Mouse (Mus musculus) layer of hippocampus, postnatal 25 days (tissue): Measurements from ENCODE around the gene Jaml. TPM values are rescaled to one million over a fixed set of nuclear protein-coding genes. Genes with fewer than 3 reads are reported as not detected.

Experiments
- DNase-seq, 2 experiments: peaks; one replicate each; pipeline ENCODE4 v3.0.0; 2022; ENCODE audit warnings: mixed read lengths in 2 of 2, low spot score in 1 of 2; ENCODE audit errors: extremely low spot score in 1 of 2
- total RNA-seq, 2 experiments: library from RNA; stranded (reverse); gene quantifications; 2 replicates each; pipeline ENCODE4 v1.2.3; 2021

Gene Jaml
- total RNA-seq, 2 experiments from 2014 or later, result 0.32 TPM; not detected in 1

DNA sequence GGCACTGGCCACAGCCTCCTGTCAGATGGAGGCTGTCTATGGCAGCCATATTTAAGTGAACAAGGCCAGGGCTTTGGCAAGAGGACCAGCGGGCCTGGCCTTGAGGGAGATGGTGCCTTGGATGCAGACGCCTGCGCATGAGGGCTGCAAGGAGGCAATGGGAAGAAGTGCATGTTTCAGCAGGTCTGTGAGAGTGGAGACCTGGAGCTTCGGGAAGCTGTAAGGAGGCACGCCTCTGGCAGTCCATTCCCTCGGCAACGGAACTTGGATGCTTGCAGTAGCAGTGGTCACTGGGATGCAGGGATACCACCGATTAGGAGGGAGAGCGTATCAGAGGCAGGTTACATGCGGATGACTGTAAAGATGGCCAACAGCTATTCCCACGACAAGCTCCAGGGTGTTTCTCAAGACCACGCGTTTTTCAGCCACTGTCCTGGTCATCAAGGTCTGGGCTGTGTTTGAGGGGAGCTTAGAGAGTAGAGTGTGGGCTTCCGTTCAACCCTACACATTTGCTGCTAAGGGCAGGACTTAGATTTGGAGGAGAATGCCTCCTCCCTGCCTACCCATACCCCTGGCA, 41.1 kb downstream of the Jaml start:
- DNase-seq, result no peak

DNA sequence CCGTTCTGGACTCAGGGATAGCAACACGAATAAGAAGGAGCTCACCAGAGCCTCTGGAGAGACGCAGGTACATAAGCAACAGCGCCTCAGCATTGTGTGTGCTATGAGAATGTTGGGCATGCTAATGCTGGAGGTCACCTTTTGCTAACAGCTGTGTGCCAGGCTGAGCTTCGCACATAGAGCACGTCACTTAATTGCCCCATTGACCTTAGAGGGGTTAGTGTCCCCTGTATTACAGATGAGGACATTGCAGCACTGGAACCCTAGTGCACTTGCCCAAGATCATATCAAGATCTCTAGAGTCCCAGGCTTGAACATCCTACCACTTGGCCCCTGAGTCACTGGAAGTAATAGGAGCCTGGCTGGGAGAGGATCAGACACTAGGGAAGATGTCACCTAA, 41.6 kb downstream of the Jaml start:
- no peak for DNase-seq

DNA sequence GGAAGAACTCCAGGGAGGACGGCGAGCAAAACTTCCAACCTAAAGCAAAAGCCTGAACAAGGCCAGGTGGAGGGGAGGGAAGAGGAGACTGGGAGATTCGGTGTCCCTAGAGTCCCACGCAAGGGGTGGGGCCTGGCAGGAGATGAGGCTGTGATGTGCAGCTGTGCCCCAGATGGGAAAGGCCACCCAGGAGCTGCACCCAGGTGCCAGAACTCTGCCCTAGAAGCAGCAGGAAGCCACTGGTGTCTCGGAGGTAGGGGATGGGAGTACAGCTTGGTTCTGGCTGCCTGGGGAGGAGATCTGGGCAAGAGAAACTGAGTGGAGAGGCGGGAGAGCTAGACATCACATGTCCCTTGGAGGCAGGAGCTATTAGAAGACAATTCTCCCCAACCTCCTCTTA, 42.0 kb downstream of the Jaml start:
- DNase-seq, result no peak

DNA sequence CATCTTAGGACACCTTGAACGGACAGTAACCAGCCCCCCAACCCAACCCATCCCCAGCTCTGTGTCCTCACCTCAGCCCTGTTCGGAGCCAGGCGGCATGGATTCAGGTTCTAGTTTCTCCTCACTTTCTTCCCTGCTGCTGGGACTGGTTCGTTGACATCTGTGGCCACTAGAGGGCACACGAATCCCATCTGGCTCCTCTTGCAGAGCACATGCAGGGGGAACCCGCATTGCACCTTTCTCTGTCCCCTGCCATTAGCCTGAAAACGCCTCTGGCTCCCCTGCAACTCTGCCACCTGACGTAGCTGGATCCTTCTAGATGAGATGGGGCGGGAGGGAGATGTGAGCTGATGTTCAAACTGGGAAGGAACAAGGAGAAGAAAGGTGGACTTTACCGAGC, 42.8 kb downstream of the Jaml start:
- DNase-seq, result peak; percentile 66 to 71

DNA sequence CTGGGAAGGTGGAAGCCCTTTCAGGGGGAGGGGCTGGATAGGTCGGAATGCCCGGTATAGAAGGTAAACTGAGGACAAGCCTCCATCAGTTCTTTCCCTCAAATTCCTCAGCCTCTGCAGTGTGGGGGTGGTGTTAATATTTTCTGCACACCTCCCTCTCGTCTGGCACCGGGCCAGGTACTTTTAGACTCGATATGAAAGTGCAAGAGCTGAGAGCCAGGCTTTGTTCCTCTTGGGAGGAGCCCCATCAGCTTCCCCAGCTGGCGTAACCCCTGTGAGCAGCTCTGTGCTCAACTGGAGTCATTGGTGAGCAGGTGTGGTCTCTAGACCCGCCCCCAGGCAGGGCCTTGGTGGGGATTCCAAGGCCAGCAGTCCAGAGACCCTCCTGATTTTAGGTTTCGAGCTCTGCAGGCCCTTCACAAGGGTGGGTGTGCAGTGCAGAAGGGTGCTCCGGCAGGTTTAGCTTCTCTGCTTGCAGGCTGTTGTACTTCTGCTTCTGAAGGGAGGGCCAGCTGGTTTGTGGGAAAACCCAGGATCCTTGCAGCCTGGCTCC, 43.3 kb downstream of the Jaml start:
- DNase-seq, result peak; percentile 50 to 68

DNA sequence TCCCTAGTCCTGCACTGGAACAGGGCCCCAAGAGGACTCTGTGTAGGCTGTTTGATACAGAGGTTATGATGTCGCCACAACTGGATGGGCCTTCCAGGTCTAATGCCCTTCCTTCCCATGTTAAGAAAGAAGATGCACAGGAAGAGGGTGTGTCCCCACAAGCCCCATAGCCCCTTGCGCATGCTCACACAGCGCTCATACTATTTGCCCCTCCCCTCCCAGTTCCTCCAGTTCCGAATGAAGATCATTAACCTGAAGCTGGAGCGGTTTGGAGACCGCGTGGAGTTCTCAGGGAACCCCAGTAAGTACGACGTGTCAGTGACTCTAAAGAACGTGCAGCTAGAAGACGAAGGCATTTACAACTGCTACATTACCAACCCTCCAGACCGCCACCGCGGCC, 46.2 kb downstream of the Jaml start:
- no peak for DNase-seq

DNA sequence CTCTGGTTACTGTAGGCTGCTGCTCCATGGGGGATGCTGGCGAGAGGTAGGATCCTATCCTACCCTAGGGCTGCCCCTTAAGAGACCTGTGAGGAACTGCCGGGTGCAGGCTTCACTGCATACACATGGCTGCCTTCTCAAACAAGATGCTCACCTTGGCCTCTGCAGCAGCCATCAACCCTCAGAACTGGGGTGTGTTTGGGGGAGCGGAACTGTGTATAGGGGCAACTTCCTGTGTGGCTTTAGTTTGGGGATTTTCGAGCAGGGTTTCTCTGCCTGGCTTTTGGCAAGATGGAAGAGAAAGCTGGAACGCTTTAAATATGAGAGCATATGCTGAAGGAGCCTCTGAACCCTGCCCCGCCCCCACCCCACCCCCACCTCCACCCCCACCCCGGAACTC, 48.0 kb downstream of the Jaml start:
- no peak for DNase-seq

DNA sequence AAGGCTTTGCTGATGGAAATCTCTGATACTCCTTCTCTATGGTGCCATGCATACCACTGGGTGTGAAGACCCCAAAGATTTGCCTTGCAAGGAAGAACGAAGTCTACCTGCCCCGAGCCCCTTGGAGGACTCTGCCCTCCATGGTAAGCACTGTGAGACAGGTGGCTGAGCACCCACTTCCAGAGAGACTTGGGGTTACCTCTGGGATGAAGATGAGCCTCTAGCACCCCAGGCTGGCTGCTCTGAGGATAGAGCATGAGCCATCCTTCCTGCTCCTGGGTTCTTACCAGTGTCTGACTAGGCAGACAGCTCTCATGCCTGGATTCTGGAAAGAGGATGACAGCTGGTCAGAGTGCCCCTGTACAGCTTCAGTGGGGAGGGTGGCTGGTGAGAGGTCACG, 51.1 kb downstream of the Jaml start:
- no peak for DNase-seq

DNA sequence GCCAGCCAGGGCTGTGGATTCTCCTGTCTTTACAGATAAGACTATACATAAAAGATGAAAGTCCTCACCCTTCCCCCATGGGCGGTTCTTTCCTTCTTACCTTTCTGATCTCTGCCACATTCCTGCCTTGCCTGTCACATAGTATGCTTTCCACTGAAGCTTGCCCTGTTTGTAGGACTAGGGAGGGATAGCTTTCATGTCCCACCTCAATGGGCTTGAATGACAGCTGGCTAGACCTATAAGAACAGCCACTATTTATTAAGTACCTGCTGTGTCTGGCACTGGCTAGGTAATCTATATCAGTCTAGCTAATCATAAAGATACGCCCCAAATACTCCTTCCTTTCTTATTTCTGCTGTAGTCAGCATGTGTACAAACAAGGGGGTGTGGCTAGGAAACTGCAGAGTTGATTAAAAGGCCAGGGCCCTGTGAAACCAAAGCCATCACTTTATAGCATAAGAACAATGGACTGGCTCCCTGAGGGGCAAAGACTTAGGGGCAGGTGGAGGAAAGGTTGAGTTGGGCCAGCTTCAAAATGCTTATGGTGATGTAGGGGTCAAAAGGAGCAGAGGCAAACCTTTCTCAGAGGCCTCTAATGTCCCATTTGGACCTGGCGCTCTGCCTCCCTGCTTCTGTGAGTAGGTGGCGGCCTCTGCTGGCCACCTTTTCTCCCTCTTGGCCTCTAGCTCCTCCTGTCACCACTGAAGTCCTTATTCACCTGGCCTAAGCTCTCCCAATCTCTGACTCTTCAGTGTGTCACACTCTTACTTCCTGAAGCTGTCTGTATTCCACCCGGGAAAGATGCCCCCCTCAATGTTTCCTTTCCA, 54.7 kb downstream of the Jaml start:
- no peak for DNase-seq

DNA sequence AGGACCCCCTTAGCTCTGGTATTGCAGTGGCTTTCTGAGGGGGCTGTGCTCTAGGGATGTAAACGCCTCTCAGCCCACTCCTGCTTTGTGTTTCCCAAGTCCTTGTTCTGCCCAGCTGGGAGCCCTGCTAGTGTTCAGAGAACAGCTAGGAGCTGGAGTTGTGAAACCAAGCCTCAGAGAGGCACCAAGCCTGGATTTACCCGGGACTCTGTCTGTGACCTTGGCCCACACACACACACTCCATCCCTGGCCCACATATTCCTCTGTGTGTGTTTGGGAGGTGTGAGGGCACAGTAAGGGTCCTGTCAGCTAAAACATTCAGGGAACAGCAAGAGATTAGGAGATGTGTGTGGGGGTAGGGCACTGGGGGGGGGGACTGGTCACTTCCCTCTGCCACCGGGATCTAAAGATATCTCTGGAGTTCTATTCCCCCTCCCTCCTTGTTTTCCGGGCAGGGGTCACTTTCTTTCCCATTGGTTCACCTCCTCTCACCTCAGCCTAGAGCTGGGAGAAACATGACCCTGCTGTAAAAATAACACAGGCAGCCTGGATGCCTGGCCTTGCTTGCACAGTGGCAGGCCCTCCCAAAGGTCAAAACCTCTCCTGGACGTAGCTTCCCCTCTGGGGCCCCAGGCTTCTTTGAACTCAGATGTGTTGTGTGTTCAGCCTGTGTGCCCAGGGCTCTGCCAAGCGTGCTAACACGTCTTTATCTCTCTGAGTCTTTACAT, 57.6 kb downstream of the Jaml start:
- DNase-seq, result no peak

DNA sequence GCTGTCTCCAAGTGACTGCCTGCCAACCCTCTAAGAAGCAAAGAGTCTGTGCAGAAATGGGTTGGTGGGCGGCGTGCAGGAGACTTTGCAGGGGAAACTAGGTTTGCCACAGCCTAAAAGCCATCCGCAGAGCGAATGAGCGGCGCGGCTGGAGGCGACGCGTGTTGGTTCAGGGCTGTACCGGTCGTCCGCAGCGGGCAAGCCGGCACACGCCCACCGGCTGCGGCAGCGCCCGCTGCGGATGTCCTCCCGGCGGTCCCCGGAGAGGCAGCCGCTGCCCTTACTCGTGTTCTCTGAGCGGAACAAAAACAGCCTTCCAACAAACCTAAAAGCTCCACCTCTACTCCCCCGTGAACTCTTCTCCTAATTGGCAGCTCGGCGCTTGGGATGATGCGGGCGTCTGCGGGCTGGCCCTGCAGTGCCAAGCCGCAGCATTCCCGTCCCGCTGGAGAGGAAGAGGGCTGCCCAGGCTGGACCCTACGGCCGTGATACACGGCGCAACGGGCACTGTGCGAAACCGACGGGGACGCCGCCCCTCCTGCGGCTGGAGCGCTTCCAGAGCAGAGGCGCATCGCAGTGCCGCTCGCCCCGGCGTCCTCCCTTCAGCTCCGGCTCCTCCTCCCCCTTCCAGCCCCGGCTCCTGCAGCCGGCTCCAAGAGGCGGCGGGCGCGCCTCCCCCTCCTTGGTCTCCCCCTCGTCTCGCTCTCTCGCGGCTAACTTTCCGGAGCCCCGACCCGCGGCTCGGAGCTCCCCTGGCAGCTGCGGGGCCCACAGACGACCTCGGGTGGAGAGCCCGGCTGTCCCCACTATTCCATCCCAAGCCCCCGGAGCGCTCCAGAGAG, 59.4 kb downstream of the Jaml start, which contains the start of gene Scn4b:
Gene Scn4b (plus strand): TSS at position 205 of the 842 bp plus-strand sequence.
- no peak for DNase-seq

DNA sequence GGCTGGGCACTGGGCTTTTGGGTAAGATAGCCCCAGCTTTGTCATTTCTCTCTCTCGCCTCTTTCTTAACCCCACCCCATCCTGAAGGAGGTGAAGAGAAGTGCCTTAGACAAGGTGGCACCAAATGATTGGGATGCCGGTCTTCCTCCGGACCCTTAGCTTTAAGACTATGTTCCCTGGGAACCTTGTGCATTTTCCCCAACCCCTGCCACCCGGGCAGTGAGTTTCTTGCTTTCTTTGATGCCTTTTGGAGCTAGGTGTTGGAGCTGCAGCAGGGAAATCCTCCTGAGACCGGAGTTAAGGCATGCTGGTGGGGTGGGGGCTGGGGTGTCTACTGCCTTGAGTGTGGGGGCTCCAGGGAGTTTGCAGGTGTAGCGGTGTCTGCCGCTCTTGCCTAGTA, 60.1 kb downstream of the Jaml start:
- DNase-seq, result no peak

DNA sequence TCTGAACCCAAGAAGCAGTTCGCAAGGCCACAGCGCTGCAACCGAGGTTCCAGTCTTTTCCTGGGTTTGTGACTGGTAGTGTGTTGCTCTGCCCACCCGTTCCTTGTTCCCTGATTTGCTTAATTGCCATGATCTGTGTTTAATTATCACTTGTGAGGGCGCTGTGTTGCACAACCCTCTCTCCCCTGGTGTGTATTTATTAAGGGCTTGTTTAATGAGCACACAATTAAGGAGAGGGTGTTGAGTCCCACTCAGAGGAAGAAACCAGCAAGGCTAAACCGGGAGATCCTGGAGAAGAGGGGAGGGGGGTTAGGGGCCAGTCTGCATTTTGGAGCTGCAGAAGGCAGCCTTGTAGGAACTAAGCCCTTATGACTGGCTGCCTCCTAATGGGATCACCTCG, 62.0 kb downstream of the Jaml start:
- DNase-seq, result no peak

DNA sequence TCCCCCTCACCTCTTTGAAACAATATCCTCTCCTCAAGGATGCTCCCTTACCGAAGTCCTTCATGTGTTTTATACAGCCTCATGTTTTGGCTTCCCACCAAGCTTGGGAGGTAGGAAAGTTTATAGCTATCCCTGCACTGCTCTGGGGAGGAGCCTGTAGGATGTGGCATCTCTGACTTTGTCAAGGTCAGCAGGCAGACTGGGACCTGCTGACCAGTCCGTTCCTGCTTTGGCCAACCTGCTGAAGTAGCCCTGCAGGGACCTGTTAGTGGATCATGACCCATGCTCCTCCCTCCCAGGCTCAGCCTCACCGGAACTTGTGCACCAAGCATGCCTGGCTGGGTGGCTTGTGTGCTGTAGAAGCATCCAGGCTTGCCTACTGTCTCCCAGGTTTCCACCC, 63.7 kb downstream of the Jaml start:
- DNase-seq, result no peak

DNA sequence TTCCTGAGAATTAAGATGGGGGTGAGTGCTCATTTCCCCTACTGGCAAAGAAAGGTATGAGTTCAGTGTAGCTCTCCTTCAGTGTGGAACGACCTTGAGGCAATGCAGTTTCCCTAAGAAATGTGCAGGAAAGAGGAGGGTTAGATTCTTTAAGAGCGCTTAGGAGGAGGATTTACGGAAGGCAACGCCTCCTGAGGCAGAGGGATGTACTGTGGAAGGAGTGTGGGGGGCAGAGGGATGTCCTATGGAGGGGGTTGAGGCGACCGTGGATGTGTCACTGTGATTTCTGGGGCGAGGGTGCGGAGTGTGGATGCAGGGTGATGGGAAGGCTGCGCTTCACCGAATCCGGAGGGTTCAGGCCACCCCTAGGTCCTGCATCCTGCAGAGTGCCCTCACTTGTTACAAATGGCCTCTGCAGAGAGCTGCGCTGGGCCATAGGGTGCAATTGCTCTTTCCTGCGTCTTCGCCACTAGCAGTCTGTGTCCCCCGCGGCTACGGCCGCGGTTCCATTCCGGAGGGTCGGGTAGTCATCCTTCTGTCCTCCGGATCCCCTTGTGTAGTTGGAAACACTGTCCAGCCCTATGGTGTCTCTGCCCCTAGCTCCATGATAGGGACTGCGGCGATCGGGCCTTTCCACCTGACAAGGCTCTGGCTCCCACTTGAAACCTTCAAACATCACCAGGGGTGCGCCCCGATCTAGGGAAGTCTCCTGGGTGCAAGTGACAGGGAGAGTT, 66.7 kb downstream of the Jaml start:
- peak in 1 of 2 experiments; percentile 22 for DNase-seq

DNA sequence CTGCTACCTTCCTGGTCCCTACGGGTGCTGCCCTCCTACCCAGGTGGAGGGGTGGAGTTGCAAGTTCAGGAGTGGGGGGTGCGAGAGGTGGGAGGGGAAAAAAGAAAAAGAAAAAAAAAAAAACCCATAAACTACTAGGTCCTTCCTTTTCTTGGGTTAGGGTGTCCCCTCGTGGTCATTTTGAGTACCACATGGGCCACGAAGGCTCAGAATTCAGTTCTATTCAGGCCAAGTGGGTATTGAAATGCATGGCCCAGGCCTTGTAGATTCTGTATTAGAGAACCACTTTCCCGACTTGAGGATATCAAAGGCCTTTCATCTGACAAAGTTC, 67.2 kb downstream of the Jaml start:
- peak; percentile 73 to 90 for DNase-seq

DNA sequence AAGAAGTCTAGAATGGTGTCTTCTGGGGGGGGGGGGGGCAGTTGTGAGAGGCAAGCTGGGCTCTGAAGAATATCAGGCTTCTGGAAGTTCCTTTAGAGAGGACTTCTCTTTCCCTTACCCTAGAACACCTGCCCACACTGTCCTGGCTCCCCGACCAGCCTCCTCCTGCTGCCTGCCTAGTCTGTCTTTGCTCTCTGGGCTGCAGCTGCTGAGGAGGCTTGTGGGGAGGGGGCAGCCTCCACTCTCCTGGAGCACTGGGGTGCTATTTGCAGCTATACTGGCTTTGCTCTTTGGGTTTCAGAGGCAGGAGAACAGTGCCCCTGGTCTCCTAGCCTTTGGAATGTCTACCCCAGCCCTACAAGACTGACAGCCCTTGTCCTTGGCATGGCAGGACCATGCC, 72.0 kb downstream of the Jaml start:
- DNase-seq, result no peak

DNA sequence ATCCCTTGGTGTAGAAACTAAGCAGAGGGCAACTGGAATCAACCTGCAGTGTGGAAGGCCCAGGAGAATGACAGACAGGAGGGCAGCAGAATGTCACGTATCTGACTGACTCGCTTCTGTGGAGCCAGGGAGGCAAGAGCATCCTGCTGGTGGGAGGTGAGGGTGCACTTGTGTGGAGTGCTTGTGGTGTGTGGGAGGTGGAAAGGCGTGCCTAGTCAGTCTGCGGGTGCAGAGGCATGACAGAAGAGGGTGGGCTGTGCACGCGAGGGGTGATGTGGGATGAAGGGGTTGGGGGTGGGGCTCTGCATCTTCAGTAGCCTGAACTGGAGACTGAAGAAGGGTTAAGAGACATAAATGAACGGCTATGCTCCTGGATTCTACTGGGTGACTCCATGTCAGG, 74.4 kb downstream of the Jaml start:
- no peak for DNase-seq
